Mouse (Mus musculus) myocyte (in vitro differentiated cells): ENCODE data around the gene Gm38100.

Experiments
- MAX ChIP-seq: IDR thresholded peaks from one replicate; pipeline ENCODE4 v1.6.1; 2011; ENCODE audit warnings: low read depth, mild to moderate bottlenecking, control low read depth
- POLR2A ChIP-seq: IDR thresholded peaks from one replicate; pipeline ENCODE4 v1.6.1; 2011; ENCODE audit warnings: low read depth, mild to moderate bottlenecking, control low read depth, moderate library complexity; ENCODE audit not compliant: insufficient read length

- TF ChIP-seq POLR2A (no peak), MAX (no peak)
These were observed 47.0 kb downstream of the Gm38100 start for GRCm38 (mm10) chr1:175967004-175967745.
